Mouse (Mus musculus) limb, embryonic 12.5 days (tissue): ENCODE measurements around the gene Slc25a20. TPM values are rescaled to one million over a fixed set of nuclear protein-coding genes. Genes with fewer than 3 reads are reported as not detected.
"Not testable (repeated sequence)": the region's sequence is repeated elsewhere in the genome, so short reads cannot be mapped to it uniquely, and the experiment has no call there.

Experiments
- ATAC-seq: fragments of 200-750 bp; cut with Nextera tagmentation; 2 replicates; pipeline ENCODE4 v1.8.0; 2017; ENCODE audit warnings: low read depth, moderate TSS enrichment; ENCODE audit not compliant: insufficient number of reproducible peaks, insufficient read depth, low FRiP score, low TSS enrichment
- H3K27ac ChIP-seq: fragments of 300-500 bp; sonication (generic); 2 replicates; pipeline ENCODE4 v1.5.1; 2016; ENCODE audit warnings: mild to moderate bottlenecking, moderate library complexity
- H3K27me3 ChIP-seq: fragments of 300-500 bp; sonication (generic); 2 replicates; pipeline ENCODE4 v1.6.1; 2016; ENCODE audit warnings: mild to moderate bottlenecking, moderate library complexity
- H3K36me3 ChIP-seq: fragments of 300-500 bp; sonication (generic); 2 replicates; pipeline ENCODE4 v1.6.1; 2016; ENCODE audit warnings: mild to moderate bottlenecking, moderate library complexity
- H3K4me1 ChIP-seq: fragments of 300-500 bp; sonication (generic); replicated peaks from 2 replicates; pipeline ENCODE4 v1.6.1; 2016
- H3K4me2 ChIP-seq: fragments of 300-500 bp; sonication (generic); 2 replicates; pipeline ENCODE4 v1.6.1; 2016; ENCODE audit warnings: mild to moderate bottlenecking, moderate library complexity
- H3K4me3 ChIP-seq: fragments of 300-500 bp; sonication (generic); replicated peaks from 2 replicates; pipeline ENCODE4 v1.5.1; 2016; ENCODE audit warnings: mild to moderate bottlenecking
- H3K9ac ChIP-seq: fragments of 300-500 bp; sonication (generic); replicated peaks from 2 replicates; pipeline ENCODE4 v1.6.1; 2016; ENCODE audit warnings: mild to moderate bottlenecking, moderate library complexity
- H3K9me3 ChIP-seq: fragments of 300-500 bp; sonication (generic); 2 replicates; pipeline ENCODE4 v1.6.1; 2016; ENCODE audit warnings: mild to moderate bottlenecking, moderate library complexity
- WGBS: fragments of 180-500 bp; shearing (Covaris S2); methylation state at CpG from one replicate; pipeline ENCODE4 v1.1.7; 2016; 5-methylcytosine and 5-hydroxymethylcytosine counted together
- polyA plus RNA-seq: library from polyadenylated mRNA; unstranded; fragments of >200 nt; fragmentation: Nextera tagmentation; extraction: Ambion mirVana; gene quantifications from 2 replicates; pipeline ENCODE4 v1.2.1, GENCODE M21; 2016

The Slc25a20 gene
- polyA plus RNA-seq, 1 experiment from 2014 or later: 40.7 TPM

GRCm38 (mm10) chr9:108648611-108649560, 13.0 kb upstream of the Slc25a20 start, which contains the start of gene Arih2:
Arih2 (minus strand) TSS chr9:108649386.
- peaks cover 16% of the 10 kb centered on the region for H3K4me1 ChIP-seq
- peak; percentile 95 for ATAC-seq
- peak within 1 kb of the TSS; percentile 90 for H3K27ac ChIP-seq
- H3K9ac ChIP-seq: peak within 1 kb of the TSS; percentile 90
- no peaks in the 10 kb centered on the region for H3K9me3 ChIP-seq
- WGBS: under 1% methylated on average over 110 of the region's 112 CpGs
- no peaks in the 10 kb centered on the region for H3K36me3 ChIP-seq
- peak within 1 kb of the TSS; percentile 99 for H3K4me3 ChIP-seq
- H3K4me2 ChIP-seq: peak within 1 kb of the TSS; percentile 77
- H3K27me3 ChIP-seq: no peaks in the 10 kb centered on the region

- Histone ChIP-seq H3K27me3 (no peaks in the 10 kb centered on the region), H3K9me3 (no peaks in the 10 kb centered on the region), H3K4me3 (peak overlapping the region; percentile 99), H3K27ac (peak overlapping the region; percentile 90), H3K36me3 (no peaks in the 10 kb centered on the region), H3K9ac (peak overlapping the region; percentile 90), H3K4me2 (peak overlapping the region; percentile 77), H3K4me1 (peaks cover 16% of the 10 kb centered on the region)
- 0 out of 2 replicates have a peak, but pooled peaks have one; percentile 3 for ATAC-seq
- WGBS: 37% methylated on average over 29 of the region's 29 CpGs
Measured at GRCm38 (mm10) chr9:108649561-108650440, 12.1 kb upstream of the Slc25a20 start.

GRCm38 (mm10) chr9:108654566-108655464, 7.1 kb upstream of the Slc25a20 start:
- 77% methylated on average over 10 of the region's 10 CpGs for WGBS
- no peak for ATAC-seq
- Histone ChIP-seq H3K4me3 (no peak overlapping the region), H3K9ac (no peak overlapping the region), H3K27me3 (no peaks in the 10 kb centered on the region), H3K36me3 (no peaks in the 10 kb centered on the region), H3K27ac (no peak overlapping the region), H3K4me1 (peaks cover 4% of the 10 kb centered on the region), H3K9me3 (no peaks in the 10 kb centered on the region), H3K4me2 (no peak overlapping the region)

- H3K36me3 ChIP-seq: not testable (repeated sequence)
Measured at GRCm38 (mm10) chr9:108655865-108656264, 6.0 kb upstream of the Slc25a20 start.

GRCm38 (mm10) chr9:108662660-108663059, 772 bp downstream of the Slc25a20 start:
- H3K4me1 ChIP-seq: peaks cover 10% of the 10 kb centered on the region
- H3K9ac ChIP-seq: peak overlapping the region; percentile 67; the same call in 1 of the 2 replicates
- 53% methylated on average over 6 of the region's 6 CpGs for WGBS
- H3K27ac ChIP-seq: no peak overlapping the region
- H3K27me3 ChIP-seq: no peaks in the 10 kb centered on the region
- ATAC-seq: no peak
- peak overlapping the region; percentile 60 for H3K4me3 ChIP-seq
- peaks cover 7% of the 10 kb centered on the region; the same call in 1 of the 2 replicates for H3K36me3 ChIP-seq
- peak overlapping the region; percentile 79 for H3K4me2 ChIP-seq
- no peaks in the 10 kb centered on the region for H3K9me3 ChIP-seq

More at GRCm38 (mm10) chr9:108655865-108656264, 6.0 kb upstream of the Slc25a20 start:
- H3K4me2 ChIP-seq, H3K9ac ChIP-seq, H3K27me3 ChIP-seq, H3K4me3 ChIP-seq, ATAC-seq, H3K9me3 ChIP-seq, H3K27ac ChIP-seq, H3K4me1 ChIP-seq: not testable (repeated sequence)
- 81% methylated on average over 7 of the region's 7 CpGs for WGBS

- Histone ChIP-seq H3K4me1 (no peaks in the 10 kb centered on the region), H3K9ac (no peak overlapping the region), H3K27me3 (no peaks in the 10 kb centered on the region), H3K36me3 (peaks cover 45% of the 10 kb centered on the region), H3K4me3 (no peak overlapping the region), H3K4me2 (no peak overlapping the region), H3K9me3 (0 out of 2 replicates have a peak, but pooled peaks cover 4% of the 10 kb centered on the region), H3K27ac (no peak overlapping the region)
- no peak for ATAC-seq
- WGBS: 55% methylated on average over 8 of the region's 8 CpGs
Measured at GRCm38 (mm10) chr9:108669875-108670274, 8.0 kb downstream of the Slc25a20 start.

- no peak overlapping the region for H3K9ac ChIP-seq
- H3K4me2 ChIP-seq: no peak overlapping the region
- peaks cover 52% of the 10 kb centered on the region for H3K36me3 ChIP-seq
- no peaks in the 10 kb centered on the region for H3K4me1 ChIP-seq
- no peaks in the 10 kb centered on the region for H3K27me3 ChIP-seq
- no peak for ATAC-seq
- no peak overlapping the region for H3K4me3 ChIP-seq
- 0 out of 2 replicates have a peak, but pooled peaks cover 4% of the 10 kb centered on the region for H3K9me3 ChIP-seq
- WGBS: 47% methylated on average over 2 of the region's 2 CpGs
- no peak overlapping the region for H3K27ac ChIP-seq
Measured at GRCm38 (mm10) chr9:108673151-108673550, 11.3 kb downstream of the Slc25a20 start.

GRCm38 (mm10) chr9:108680026-108680425, 18.1 kb downstream of the Slc25a20 start:
- 92% methylated on average over 15 of the region's 15 CpGs for WGBS
- Histone ChIP-seq H3K4me1 (no peaks in the 10 kb centered on the region), H3K4me3 (no peak overlapping the region), H3K4me2 (no peak overlapping the region), H3K9ac (no peak overlapping the region), H3K9me3 (no peaks in the 10 kb centered on the region), H3K27me3 (no peaks in the 10 kb centered on the region), H3K27ac (no peak overlapping the region), H3K36me3 (peaks cover 59% of the 10 kb centered on the region)
- no peak for ATAC-seq

GRCm38 (mm10) chr9:108686475-108686887, 24.6 kb downstream of the Slc25a20 start:
- H3K27me3 ChIP-seq: no peaks in the 10 kb centered on the region
- H3K9ac ChIP-seq: no peak overlapping the region
- WGBS: 24% methylated on average over 4 of the region's 4 CpGs
- peaks cover 11% of the 10 kb centered on the region; the same call in 1 of the 2 replicates for H3K4me1 ChIP-seq
- H3K36me3 ChIP-seq: peaks cover 26% of the 10 kb centered on the region
- H3K4me3 ChIP-seq: no peak overlapping the region
- H3K27ac ChIP-seq: no peak overlapping the region
- H3K9me3 ChIP-seq: no peaks in the 10 kb centered on the region
- no peak overlapping the region for H3K4me2 ChIP-seq
- ATAC-seq: no peak

GRCm38 (mm10) chr9:108687181-108687580, 25.3 kb downstream of the Slc25a20 start:
- no peaks in the 10 kb centered on the region for H3K9me3 ChIP-seq
- peaks cover 15% of the 10 kb centered on the region; the same call in 1 of the 2 replicates for H3K4me1 ChIP-seq
- H3K4me2 ChIP-seq: no peak overlapping the region
- H3K4me3 ChIP-seq: no peak overlapping the region
- H3K27ac ChIP-seq: no peak overlapping the region
- H3K36me3 ChIP-seq: peaks cover 22% of the 10 kb centered on the region
- no peaks in the 10 kb centered on the region for H3K27me3 ChIP-seq
- ATAC-seq: no peak
- 75% methylated on average over 6 of the region's 6 CpGs for WGBS
- no peak overlapping the region for H3K9ac ChIP-seq
